Mouse (Mus musculus) lung, adult 2 months (tissue): Measurements from ENCODE around the gene Tlx2.
A peak's percentile ranks its signal among the peaks of the same experiment; 100 is the strongest.

Experiments used
- CTCF ChIP-seq: fragments of 200-500 bp; IDR thresholded peaks from 2 replicates; pipeline ENCODE4 v1.5.1; 2011; ENCODE audit warnings: mild to moderate bottlenecking, low read length, control low read depth; ENCODE audit not compliant: insufficient read depth
- POLR2A ChIP-seq: fragments of 200-500 bp; IDR thresholded peaks from 2 replicates; pipeline ENCODE4 v1.6.1; 2011; ENCODE audit warnings: low read depth, mild to moderate bottlenecking, control low read depth, low read length, borderline replicate concordance; ENCODE audit errors: extremely low read depth

DNA sequence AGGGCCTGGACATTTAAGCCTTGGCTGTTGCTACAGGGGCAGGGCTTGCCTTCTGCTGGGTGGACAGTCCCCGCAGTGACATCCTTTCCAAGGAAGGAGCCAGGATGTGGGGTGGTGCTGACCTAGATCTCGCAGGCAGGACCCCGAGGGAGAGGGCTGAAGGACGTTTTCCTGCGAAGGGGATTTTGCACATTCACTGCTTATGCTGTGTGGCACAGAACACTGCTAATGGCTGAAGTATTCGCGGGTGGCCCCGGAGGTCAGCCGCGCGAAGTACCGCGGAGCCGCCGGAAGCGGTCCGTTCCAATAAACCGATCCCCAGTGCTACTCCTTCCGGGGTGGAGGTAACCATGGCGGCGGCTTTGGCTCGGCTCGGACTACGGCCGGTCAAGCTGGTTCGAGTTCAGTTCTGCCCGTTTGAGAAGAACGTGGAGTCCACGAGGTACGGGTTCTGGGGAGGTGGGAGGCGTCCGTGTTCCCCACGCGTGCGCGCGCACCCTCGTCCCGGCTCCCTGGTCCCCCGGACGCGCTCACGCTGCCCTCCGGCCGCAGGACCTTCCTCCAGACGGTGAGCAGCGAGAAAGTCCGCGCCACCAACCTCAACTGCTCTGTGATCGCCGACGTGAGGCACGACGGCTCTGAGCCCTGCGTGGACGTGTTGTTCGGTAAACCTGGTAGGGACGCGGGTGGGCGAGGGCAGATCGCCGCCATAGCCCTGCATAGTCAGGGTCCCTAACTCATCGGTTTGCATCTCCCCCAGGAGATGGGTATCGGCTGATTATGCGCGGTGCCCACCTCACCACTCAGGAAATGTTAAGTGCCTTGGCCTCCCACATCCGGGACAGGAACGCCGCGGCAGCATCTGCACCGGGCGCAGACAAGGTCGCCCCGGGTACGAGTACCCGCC, 38.9 kb upstream of the Tlx2 start, which contains the start of gene Mrpl53:
- TF ChIP-seq CTCF (no peak), POLR2A (peak; percentile 88; the same call in 1 of the 2 replicates)
